Comparison of ENCODE assay signal across 18 mouse cellular contexts in the genomic region with DNA sequence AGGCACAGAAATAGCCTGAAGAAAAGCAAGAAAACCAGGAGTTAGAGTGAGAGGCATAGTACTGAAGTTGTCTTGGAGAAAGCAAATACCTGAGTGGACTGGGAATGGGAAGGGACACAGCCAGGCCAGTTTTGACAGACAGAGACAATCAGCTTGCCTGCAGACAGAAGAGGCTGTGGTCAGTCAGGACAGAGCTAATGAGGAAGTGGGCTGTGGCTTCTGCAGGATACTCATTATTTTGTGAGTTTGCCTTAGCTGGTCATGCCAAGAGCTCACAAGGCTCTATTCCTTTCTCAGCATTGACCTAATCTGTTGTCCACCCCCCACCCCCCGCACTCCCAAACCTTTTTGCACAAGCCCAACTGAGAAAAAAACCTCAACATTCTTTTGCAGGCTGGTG. TPM values are rescaled to one million over a fixed set of nuclear protein-coding genes. Genes with fewer than 3 reads are reported as not detected.
DNase-seq lines count a peak whose midpoint lies in the region; ATAC-seq and TF ChIP-seq lines count a peak whose summit lies in the region.
"Had no signal": no experiment of that assay in that cellular context is flagged by ENCODE, and none has a peak within 500 bp of the region (broad histone marks: within the 10 kb centered on the region; RNA-seq: fewer than 3 reads in every experiment).

No protein-coding gene starts in this region.

- peak; percentile 12 for DNase-seq in lung, postnatal 0 days (ENCODE audit: low spot score)
- no peak for DNase-seq in lung, adult 18-20 months
- DNase-seq in Muller cell, postnatal 12 days (ENCODE audit: inconsistent ontology term) = peak; percentile 72
- DNase-seq in urinary bladder, postnatal 25 days (ENCODE audit: low spot score) = no peak
- DNase-seq: midbrain, embryonic 14.5 days had no signal

- no peak overlapping the region for H3K9ac ChIP-seq in lung, postnatal 0 days (replicated peaks; ENCODE audit: low read depth)
- no peak overlapping the region for H3K9ac ChIP-seq in liver, embryonic 12.5 days
- H3K9ac ChIP-seq in hindbrain, embryonic 13.5 days = no peak overlapping the region
- H3K9ac ChIP-seq: hindbrain, embryonic 15.5 days; neural tube, embryonic 13.5 days had no signal

- WGBS in lung, postnatal 0 days = 92% methylated on average over 1 of the region's 1 CpGs
- WGBS in liver, embryonic 12.5 days (ENCODE audit: insufficient replicate concordance) = 13% methylated on average over 1 of the region's 1 CpGs
- 94% methylated on average over 1 of the region's 1 CpGs for WGBS in hindbrain, embryonic 13.5 days

- ATAC-seq in lung, postnatal 0 days = no peak
- ATAC-seq in liver, embryonic 12.5 days = peak; percentile 23; the same call in 1 of the 2 replicates
- ATAC-seq in monocyte, adult 5-6 weeks (replicated peaks; ENCODE audit: insufficient number of reproducible peaks, low FRiP score, low TSS enrichment, poor library complexity, severe bottlenecking) = peak; percentile 45
- ATAC-seq in hindbrain, embryonic 13.5 days (ENCODE audit: low FRiP score) = no peak

- H3K27me3 ChIP-seq in lung, postnatal 0 days (replicated peaks; ENCODE audit: insufficient read depth, low read length) = no peaks in the 10 kb centered on the region
- no peaks in the 10 kb centered on the region for H3K27me3 ChIP-seq in liver, embryonic 12.5 days (replicated peaks)
- no peaks in the 10 kb centered on the region for H3K27me3 ChIP-seq in hindbrain, embryonic 13.5 days
- H3K27me3 ChIP-seq: hindbrain, embryonic 15.5 days; neural tube, embryonic 13.5 days had no signal

- H3K9me3 ChIP-seq in lung, postnatal 0 days (ENCODE audit: low read length) = no peaks in the 10 kb centered on the region
- no peaks in the 10 kb centered on the region for H3K9me3 ChIP-seq in liver, embryonic 12.5 days (replicated peaks)
- no peaks in the 10 kb centered on the region for H3K9me3 ChIP-seq in hindbrain, embryonic 13.5 days
- H3K9me3 ChIP-seq: forebrain, embryonic 10.5 days; hindbrain, embryonic 15.5 days; neural tube, embryonic 13.5 days had no signal

- H3K4me2 ChIP-seq in lung, postnatal 0 days (replicated peaks; ENCODE audit: low read depth, low read length) = no peak overlapping the region
- peak overlapping the region; percentile 43; the same call in 1 of the 2 replicates for H3K4me2 ChIP-seq in liver, embryonic 12.5 days
- no peak overlapping the region for H3K4me2 ChIP-seq in hindbrain, embryonic 13.5 days
- H3K4me2 ChIP-seq: hindbrain, embryonic 15.5 days; neural tube, embryonic 13.5 days had no signal

- H3K27ac ChIP-seq in lung, postnatal 0 days (ENCODE audit: low read length) = no peak overlapping the region
- H3K27ac ChIP-seq in liver, embryonic 12.5 days = peak overlapping the region; percentile 62; the same call in 1 of the 2 replicates
- no peak overlapping the region for H3K27ac ChIP-seq in hindbrain, embryonic 13.5 days
- H3K27ac ChIP-seq: forebrain, embryonic 10.5 days; hindbrain, embryonic 15.5 days; neural tube, embryonic 13.5 days had no signal

- no peaks in the 10 kb centered on the region for H3K36me3 ChIP-seq in lung, postnatal 0 days (ENCODE audit: insufficient read depth, low read length)
- H3K36me3 ChIP-seq in liver, embryonic 12.5 days = no peaks in the 10 kb centered on the region
- H3K36me3 ChIP-seq in hindbrain, embryonic 13.5 days = no peaks in the 10 kb centered on the region
- H3K36me3 ChIP-seq: forebrain, embryonic 10.5 days; hindbrain, embryonic 15.5 days; neural tube, embryonic 13.5 days had no signal

- H3K4me3 ChIP-seq in lung, postnatal 0 days (ENCODE audit: low read depth, low read length) = no peak overlapping the region
- H3K4me3 ChIP-seq in liver, embryonic 12.5 days = no peak overlapping the region
- no peak overlapping the region for H3K4me3 ChIP-seq in hindbrain, embryonic 13.5 days
- H3K4me3 ChIP-seq: forebrain, embryonic 10.5 days; hindbrain, embryonic 15.5 days; neural tube, embryonic 13.5 days had no signal

- no peak for TF ChIP-seq EP300 in lung, postnatal 0 days (IDR thresholded peaks at IDR 0.05)

- no peaks in the 10 kb centered on the region for H3K4me1 ChIP-seq in lung, postnatal 0 days (ENCODE audit: insufficient read depth, low read depth, low read length)
- peaks cover 12% of the 10 kb centered on the region for H3K4me1 ChIP-seq in liver, embryonic 12.5 days
- no peaks in the 10 kb centered on the region for H3K4me1 ChIP-seq in hindbrain, embryonic 13.5 days (replicated peaks)
- H3K4me1 ChIP-seq: hindbrain, embryonic 15.5 days; neural tube, embryonic 13.5 days had no signal

- no peak for TF ChIP-seq CTCF in lung, postnatal 0 days (IDR thresholded peaks at IDR 0.05)

RNA-seq across cellular contexts. Expression of a gene that starts 2.2 kb away (rescaled TPM):
- 1.7 and 1.8 TPM in 2 replicates for polyA plus RNA-seq in lung, postnatal 0 days (2015; fragmentation: Nextera tagmentation; extraction: Ambion mirVana)
- polyA plus RNA-seq in liver, embryonic 12.5 days (2016; fragmentation: Nextera tagmentation; extraction: Ambion mirVana) = 0.48 and 0.50 TPM in 2 replicates
- total RNA-seq in monocyte, adult 5-6 weeks (2017) = 232 to 381 TPM (median 239 TPM) in 3 replicates
- polyA plus RNA-seq in hindbrain, embryonic 13.5 days (2015; fragmentation: Nextera tagmentation; extraction: Ambion mirVana) = 0.04 TPM in 1 of 2 replicates, not detected in the other
- total RNA-seq: left cerebral cortex, postnatal 25 days had no signal
- polyA plus RNA-seq: embryonic facial prominence, embryonic 11.5 days; forebrain, embryonic 10.5 days; hindbrain, embryonic 15.5 days; kidney, embryonic 14.5 days; neural tube, embryonic 13.5 days had no signal

RNA-seq across cellular contexts. Expression of a gene that starts 26.1 kb away (rescaled TPM):
- polyA plus RNA-seq in lung, postnatal 0 days (2015; fragmentation: Nextera tagmentation; extraction: Ambion mirVana) = not detected in 2 replicates
- polyA plus RNA-seq in liver, embryonic 12.5 days (2016; fragmentation: Nextera tagmentation; extraction: Ambion mirVana) = not detected in 2 replicates
- total RNA-seq in monocyte, adult 5-6 weeks (2017) = not detected in 3 replicates
- polyA plus RNA-seq in hindbrain, embryonic 13.5 days (2015; fragmentation: Nextera tagmentation; extraction: Ambion mirVana) = not detected in 2 replicates
- total RNA-seq: gastrocnemius, postnatal 4 days; layer of hippocampus, adult 8-10 months; left cerebral cortex, postnatal 25 days had no signal
- polyA plus RNA-seq: embryonic facial prominence, embryonic 11.5 days; forebrain, embryonic 10.5 days; frontal cortex, adult 2 months; hindbrain, embryonic 15.5 days; kidney, embryonic 14.5 days; lung, embryonic 16.5 days; midbrain, embryonic 14.5 days; neural tube, embryonic 13.5 days had no signal

RNA-seq across cellular contexts. Expression of a gene that starts 46.0 kb away (rescaled TPM):
- 0.55 and 0.84 TPM in 2 replicates for polyA plus RNA-seq in lung, postnatal 0 days (2015; fragmentation: Nextera tagmentation; extraction: Ambion mirVana)
- polyA plus RNA-seq in liver, embryonic 12.5 days (2016; fragmentation: Nextera tagmentation; extraction: Ambion mirVana) = 0.41 and 0.78 TPM in 2 replicates
- total RNA-seq in monocyte, adult 5-6 weeks (2017) = 71.1 to 137 TPM (median 80.7 TPM) in 3 replicates
- polyA plus RNA-seq in hindbrain, embryonic 13.5 days (2015; fragmentation: Nextera tagmentation; extraction: Ambion mirVana) = 0.16 TPM in 1 of 2 replicates, not detected in the other
- total RNA-seq: left cerebral cortex, postnatal 25 days had no signal
- polyA plus RNA-seq: embryonic facial prominence, embryonic 11.5 days; forebrain, embryonic 10.5 days; kidney, embryonic 14.5 days; midbrain, embryonic 14.5 days had no signal

RNA-seq across cellular contexts. Expression of a gene that starts 57.9 kb away (rescaled TPM):
- 13.7 and 14.8 TPM in 2 replicates for polyA plus RNA-seq in lung, postnatal 0 days (2015; fragmentation: Nextera tagmentation; extraction: Ambion mirVana)
- polyA plus RNA-seq in liver, embryonic 12.5 days (2016; fragmentation: Nextera tagmentation; extraction: Ambion mirVana) = 4.2 and 4.8 TPM in 2 replicates
- total RNA-seq in monocyte, adult 5-6 weeks (2017) = 10.6 to 14.2 TPM (median 11.8 TPM) in 3 replicates
- 32.0 and 34.5 TPM in 2 replicates for polyA plus RNA-seq in hindbrain, embryonic 13.5 days (2015; fragmentation: Nextera tagmentation; extraction: Ambion mirVana)

Comparison
In these comparisons a context has a peak if more than half of its experiments do, and no peak if none do; other contexts are left out.
1. DNase-seq: peak in lung, postnatal 0 days (single experiment) and Muller cell, postnatal 12 days (single experiment); none in lung, adult 18-20 months (0 of 2) and urinary bladder, postnatal 25 days (single experiment).
2. ATAC-seq: peak in liver, embryonic 12.5 days (single experiment) and monocyte, adult 5-6 weeks (single experiment); none in lung, postnatal 0 days (single experiment) and hindbrain, embryonic 13.5 days (single experiment).